Mouse (Mus musculus): ENCODE measurements around the gene Nhsl1. TPM values are rescaled to one million over a fixed set of nuclear protein-coding genes. Genes with fewer than 3 reads are reported as not detected.

Nhsl1 gene
- total and polyA plus RNA-seq, 3 experiments = not detected

GRCm38 (mm10) chr10:18276090-18276734 lies 42.6 kb upstream of the Nhsl1 start:
- H3K36me3 ChIP-seq (ENCODE audit: control insufficient read depth in 1 of 2, insufficient read depth in 2 of 2, low read length in 2 of 2) = no peaks in the 10 kb centered on the region
- no peaks in the 10 kb centered on the region for H3K27me3 ChIP-seq (ENCODE audit: control insufficient read depth in 1 of 2, insufficient read depth in 2 of 2, low read length in 2 of 2)
- no peak overlapping the region for H3K9ac ChIP-seq (ENCODE audit: control insufficient read depth, low read depth, low read length, poor library complexity, severe bottlenecking)
- no peak for DNase-seq (ENCODE audit: low read depth, low spot score)
- no peak overlapping the region for H3K27ac ChIP-seq (ENCODE audit: control insufficient read depth, low read depth, low read length)
- H3K79me2 ChIP-seq (ENCODE audit: control insufficient read depth, insufficient read depth, low read length, poor library complexity) = no peaks in the 10 kb centered on the region
- no peaks in the 10 kb centered on the region for H3K4me1 ChIP-seq (ENCODE audit: control insufficient read depth in 1 of 2, insufficient read depth in 2 of 2, low read length in 2 of 2)
- H3K4me3 ChIP-seq (ENCODE audit: control insufficient read depth in 1 of 2, insufficient read depth in 1 of 2, low read depth in 2 of 2, low read length in 2 of 2) = no peak overlapping the region
- no peaks in the 10 kb centered on the region for H3K9me3 ChIP-seq (replicated peaks; ENCODE audit: insufficient read depth, low read length)
- no peak for TF ChIP-seq MYB (IDR thresholded peaks at IDR 0.05; ENCODE audit: low read depth, low read length)

DNA sequence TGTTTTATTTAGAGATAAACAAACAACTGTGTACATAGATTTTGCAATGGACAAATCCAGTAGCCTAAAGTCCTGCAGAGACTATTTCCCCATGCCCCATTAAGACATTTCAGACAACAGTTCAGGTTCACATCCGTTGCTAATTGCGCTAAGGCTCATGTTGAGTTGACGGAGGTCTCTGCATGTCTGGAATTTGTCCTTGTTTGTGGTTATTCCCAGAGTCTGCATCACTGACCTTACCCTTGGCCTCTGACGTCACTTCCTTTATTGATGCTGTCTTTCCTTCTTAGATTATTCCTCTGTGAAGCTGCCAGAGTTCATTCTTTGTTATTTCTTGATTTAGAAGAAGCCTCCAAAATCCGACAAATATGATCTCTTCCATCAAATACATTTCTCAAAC lies 34.8 kb upstream of the Nhsl1 start:
- TF ChIP-seq ZNF384 (IDR thresholded peaks at IDR 0.05; ENCODE audit: low read depth, low read length) (no peak), NRF1 (IDR thresholded peaks at IDR 0.05; ENCODE audit: insufficient read depth, low read depth, low read length, poor library complexity, severe bottlenecking) (no peak), EP300 (IDR thresholded peaks at IDR 0.05; ENCODE audit: low read depth in 1 of 2, low read length in 2 of 2) (no peak), TBP (IDR thresholded peaks at IDR 0.05; ENCODE audit: low read depth, low read length) (no peak), GATA1 (IDR thresholded peaks at IDR 0.05; ENCODE audit: low read depth, low read length) (no peak), RCOR1 (IDR thresholded peaks at IDR 0.05; ENCODE audit: low read depth, low read length) (no peak), ETS1 (IDR thresholded peaks at IDR 0.05; ENCODE audit: low read depth, low read length) (no peak), POLR2AphosphoS5 (IDR thresholded peaks at IDR 0.05; ENCODE audit: borderline replicate concordance, low read depth, low read length) (no peak), E2F4 (IDR thresholded peaks at IDR 0.05; ENCODE audit: borderline replicate concordance, low read depth, low read length) (no peak), HCFC1 (IDR thresholded peaks at IDR 0.05; ENCODE audit: low read depth, low read length) (no peak), USF1 (IDR thresholded peaks at IDR 0.05; ENCODE audit: low read depth, low read length) (no peak), USF2 (IDR thresholded peaks at IDR 0.05; ENCODE audit: borderline replicate concordance in 1 of 2, insufficient read depth in 1 of 2, low read depth in 1 of 2, low read length in 2 of 2) (no peak), CTCF (IDR thresholded peaks at IDR 0.05 in 2 of 3, conservative IDR thresholded peaks at IDR 0.05 in 1 of 3; ENCODE audit: control insufficient read depth in 1 of 3, insufficient read depth in 1 of 3, low read depth in 2 of 3, low read length in 3 of 3, poor library complexity in 1 of 3, severe bottlenecking in 1 of 3) (no peak), CHD2 (IDR thresholded peaks at IDR 0.05; ENCODE audit: low read length) (no peak), TCF12 (IDR thresholded peaks at IDR 0.05; ENCODE audit: low read depth, low read length) (no peak), SMC3 (IDR thresholded peaks at IDR 0.05; ENCODE audit: low read depth, low read length) (no peak), TAL1 (IDR thresholded peaks at IDR 0.05; ENCODE audit: low read length) (no peak), JUND (IDR thresholded peaks at IDR 0.05; ENCODE audit: low read depth, low read length) (no peak), RAD21 (IDR thresholded peaks at IDR 0.05; ENCODE audit: low read depth, low read length) (no peak), ELF1 (IDR thresholded peaks at IDR 0.05; ENCODE audit: low read depth, low read length) (no peak)
- DNase-seq (ENCODE audit: low read depth, low spot score) = no peak
- no peaks in the 10 kb centered on the region for H3K79me2 ChIP-seq (ENCODE audit: control insufficient read depth, insufficient read depth, low read length, poor library complexity)
- H3K27ac ChIP-seq (ENCODE audit: control insufficient read depth, low read depth, low read length) = no peak overlapping the region
- no peaks in the 10 kb centered on the region for H3K9me3 ChIP-seq (replicated peaks; ENCODE audit: insufficient read depth, low read length)
- H3K27me3 ChIP-seq (ENCODE audit: control insufficient read depth in 1 of 2, insufficient read depth in 2 of 2, low read length in 2 of 2) = peaks cover 0 to 3% of the 10 kb centered on the region in 2 experiments; a peak in 1 of 4 replicates
- H3K36me3 ChIP-seq (ENCODE audit: control insufficient read depth in 1 of 2, insufficient read depth in 2 of 2, low read length in 2 of 2) = no peaks in the 10 kb centered on the region
- H3K4me1 ChIP-seq (ENCODE audit: control insufficient read depth in 1 of 2, insufficient read depth in 2 of 2, low read length in 2 of 2) = no peaks in the 10 kb centered on the region
- H3K9ac ChIP-seq (ENCODE audit: control insufficient read depth, low read depth, low read length, poor library complexity, severe bottlenecking) = no peak overlapping the region
- no peak overlapping the region for H3K4me3 ChIP-seq (ENCODE audit: control insufficient read depth in 1 of 2, insufficient read depth in 1 of 2, low read depth in 2 of 2, low read length in 2 of 2)

Data from MEL (cell line).